Mouse (Mus musculus): Measurements from ENCODE around the gene Btg4.
"Not testable (repeated sequence)": the region's sequence is repeated elsewhere in the genome, so short reads cannot be mapped to it uniquely, and the experiment has no call there.

The Btg4 gene

DNA sequence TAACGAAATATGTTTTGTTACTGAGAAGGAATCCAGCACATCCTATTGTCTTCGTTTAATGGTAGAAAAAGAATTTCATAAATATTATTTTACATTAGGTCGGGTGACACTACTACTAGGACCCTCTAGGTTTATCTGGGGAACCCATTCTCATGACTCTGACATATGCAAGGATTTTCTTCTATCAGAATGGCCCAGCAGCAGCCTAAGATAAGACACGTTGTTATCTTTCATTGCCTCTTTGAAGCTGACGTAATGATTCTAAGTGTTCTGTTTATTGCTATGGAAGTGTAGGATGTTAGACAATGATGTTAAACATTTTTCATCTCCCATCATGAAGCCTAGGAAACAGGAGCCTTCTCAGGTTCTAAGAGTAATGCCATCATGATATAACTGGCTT is 33.0 kb downstream of the Btg4 start:
- no peak for DNase-seq

DNA sequence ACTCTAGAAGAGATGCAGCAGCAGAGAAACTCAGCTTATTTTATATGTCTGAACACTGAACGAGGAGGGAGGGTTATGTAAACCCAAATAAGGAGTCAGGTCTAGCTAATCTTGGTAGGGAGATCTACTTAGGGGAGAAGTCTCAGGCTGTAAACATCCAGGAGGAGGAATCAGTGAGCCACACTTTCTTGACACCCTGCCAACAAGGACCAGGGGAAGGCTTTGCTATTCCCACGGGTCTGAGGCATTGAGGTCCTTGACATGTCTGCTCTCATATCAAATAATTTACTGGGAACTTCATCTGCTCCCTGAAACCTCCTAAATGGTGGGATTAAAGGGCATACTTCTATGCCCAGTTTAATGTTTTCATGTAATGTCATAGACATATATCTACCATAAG is 35.6 kb downstream of the Btg4 start:
- no peak for DNase-seq

DNA sequence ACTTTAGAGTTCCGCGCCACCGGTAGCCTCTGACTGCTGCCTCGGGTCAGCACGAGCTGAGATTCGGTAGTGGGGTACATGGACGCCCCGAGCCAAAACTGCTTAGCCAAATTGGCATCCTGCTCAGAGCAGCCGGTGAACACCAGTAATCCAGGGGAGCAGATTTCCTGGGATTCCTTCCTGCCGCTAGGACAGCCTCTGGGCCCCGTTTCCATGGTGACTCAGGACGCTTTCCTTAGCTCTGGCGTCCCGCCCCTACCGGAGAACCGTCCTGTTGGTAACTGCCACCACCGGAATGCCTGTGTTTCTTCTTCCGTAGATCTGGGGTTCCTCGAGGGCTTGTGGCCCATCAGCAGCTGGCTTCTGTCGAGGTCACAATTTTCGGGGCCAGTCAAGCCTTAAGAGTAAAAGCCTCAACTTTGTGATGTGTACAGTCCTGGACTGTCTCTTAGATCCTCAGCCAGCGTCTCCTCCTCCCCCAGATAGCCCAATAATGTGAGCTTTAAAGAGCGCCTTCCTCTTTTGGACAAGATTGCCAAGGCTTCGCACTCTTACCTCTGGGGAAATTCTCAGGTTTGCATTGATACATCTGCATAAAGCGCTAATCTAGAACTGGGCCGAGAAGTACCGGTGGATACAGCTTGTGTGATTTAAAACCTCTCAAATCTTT is 41.2 kb downstream of the Btg4 start, which contains the start of gene 4833427G06Rik:
Gene 4833427G06Rik, minus strand, starts transcription at position 323 of the 670 bp plus-strand sequence.
- peak; percentile 48 to 53 for DNase-seq

DNA sequence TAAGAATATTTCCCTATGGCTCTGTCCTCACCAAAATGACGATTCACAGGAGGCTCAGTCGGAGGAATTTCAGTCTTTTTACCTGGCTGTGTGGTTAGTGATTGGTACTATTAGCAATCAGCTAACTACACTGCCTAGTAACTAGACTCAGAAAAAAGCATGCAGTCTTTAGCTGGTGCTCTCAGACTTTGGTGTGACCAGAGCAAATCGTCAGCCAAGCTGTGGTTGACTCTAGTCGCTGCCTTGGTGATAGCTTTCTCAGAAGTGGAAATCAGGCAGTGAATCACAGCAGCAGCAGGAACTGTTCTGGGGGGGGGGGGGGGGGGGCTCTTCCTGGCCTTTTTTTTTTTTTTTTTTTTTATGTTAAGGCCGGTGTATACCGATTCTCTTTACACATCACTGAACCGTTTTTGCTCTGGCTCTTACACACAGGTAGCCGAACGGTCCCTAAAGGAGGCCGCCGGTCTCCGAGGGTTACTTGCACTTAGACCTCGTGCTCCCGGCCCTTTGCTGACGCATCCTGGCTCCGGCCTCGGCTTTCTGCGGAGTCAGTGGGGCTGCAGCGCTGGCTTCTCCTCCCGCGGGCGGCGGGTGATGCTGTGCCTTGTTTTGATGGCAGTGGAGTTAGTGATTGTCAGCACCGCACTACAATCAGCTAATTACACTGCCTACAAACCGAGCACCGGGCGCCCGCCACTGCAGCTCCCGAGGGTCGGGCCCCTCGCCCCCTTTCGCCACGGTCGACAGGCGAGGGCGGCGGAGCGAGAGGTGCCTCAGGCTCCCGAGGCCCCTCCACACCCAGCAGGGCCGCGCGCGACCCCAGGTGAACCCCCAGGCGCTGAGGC is 42.5 kb downstream of the Btg4 start:
- DNase-seq, result peak; percentile 53 to 55

DNA sequence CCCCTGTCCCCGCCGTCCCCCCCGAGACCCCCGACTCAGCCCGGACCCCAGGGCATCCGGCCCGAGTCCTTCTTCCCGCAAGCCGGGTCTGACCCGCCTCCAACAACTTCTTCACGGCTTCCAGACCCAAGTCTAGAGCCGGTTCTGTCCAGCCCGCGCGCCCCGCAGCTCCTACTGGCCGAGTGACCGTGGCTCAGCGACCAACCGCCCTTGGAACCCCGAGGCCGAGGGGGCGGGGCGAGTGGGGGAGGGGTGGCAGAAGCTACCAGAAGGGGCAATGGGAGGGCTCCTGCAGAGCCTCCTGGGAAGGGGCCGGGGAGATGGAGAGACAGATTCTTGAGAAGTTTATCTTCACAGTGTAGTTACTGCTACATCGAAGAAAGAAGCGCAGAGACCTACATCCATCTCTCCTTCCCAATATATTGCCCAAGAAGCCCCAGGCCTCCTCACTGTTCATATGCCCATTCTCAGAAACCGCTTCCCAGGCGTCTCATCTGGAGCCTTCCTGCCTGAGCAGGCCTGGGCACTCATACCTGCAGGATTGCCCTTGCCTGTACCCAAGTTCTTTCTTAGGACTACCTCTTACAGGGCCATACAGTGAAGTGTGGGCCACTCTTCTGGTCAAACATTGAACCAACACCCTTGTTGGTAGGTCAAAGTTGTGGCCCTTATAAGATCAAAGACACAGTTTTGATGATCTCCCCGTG is 43.3 kb downstream of the Btg4 start:
- DNase-seq, result peak; percentile 38 to 43

DNA sequence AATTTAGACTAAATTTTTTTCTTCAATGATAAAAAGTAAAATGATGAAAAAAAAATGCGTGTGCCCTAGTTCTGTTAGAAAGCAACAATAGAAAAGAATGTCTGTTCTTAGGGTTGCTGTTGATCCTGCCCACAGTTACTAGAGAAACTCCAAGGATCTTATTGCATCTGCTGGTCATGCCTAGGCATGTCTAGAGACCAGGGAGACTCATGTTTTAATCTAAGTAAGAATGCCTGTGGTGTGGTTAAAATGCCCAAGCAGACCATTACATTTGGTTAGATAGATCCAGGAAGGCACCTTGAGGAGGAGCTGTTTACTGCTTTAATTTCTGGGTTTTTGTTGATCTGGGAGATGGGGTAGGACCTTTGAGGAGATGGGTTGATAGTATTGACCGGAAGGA is 45.0 kb downstream of the Btg4 start:
- no peak for DNase-seq

DNA sequence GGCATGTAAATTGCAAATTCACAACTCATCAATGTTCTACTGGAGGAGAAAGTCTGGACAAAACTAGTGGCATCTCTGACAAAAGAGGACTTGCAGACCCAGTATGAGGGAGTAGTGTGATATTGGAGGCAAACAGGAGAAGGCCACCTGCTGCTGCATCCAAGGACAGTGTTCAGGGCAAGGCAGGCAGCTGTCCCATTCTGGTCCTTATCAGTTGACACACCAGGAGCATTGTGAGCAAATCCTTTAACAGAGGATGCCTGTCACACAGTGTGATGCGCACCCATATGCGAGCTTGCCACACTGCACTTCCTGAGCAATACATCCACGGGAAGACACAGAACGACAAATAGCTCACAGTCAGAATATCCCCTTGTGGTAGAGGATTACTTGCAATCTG is 54.1 kb downstream of the Btg4 start:
- no peak for DNase-seq

DNA sequence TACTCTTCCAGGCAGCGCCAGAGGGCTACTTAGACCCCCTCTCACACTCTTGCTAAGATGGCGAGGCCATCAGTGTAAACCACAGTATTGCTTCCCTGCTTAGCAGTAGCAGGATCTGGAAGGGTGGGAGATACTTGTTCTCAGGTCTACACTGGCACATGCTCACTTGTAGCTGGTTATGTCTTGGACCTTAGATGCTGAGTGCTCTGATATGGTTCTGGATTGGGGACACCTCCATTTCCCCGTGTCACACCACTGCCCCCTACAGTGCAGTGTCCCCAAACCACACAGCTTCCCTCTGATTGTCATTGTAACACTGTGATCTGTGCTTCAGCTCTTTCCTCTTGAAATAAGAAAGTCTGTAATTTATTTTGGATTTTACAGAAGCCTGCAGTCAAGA is 76.3 kb downstream of the Btg4 start:
- peak in 1 of 2 experiments; percentile 38 for DNase-seq

DNA sequence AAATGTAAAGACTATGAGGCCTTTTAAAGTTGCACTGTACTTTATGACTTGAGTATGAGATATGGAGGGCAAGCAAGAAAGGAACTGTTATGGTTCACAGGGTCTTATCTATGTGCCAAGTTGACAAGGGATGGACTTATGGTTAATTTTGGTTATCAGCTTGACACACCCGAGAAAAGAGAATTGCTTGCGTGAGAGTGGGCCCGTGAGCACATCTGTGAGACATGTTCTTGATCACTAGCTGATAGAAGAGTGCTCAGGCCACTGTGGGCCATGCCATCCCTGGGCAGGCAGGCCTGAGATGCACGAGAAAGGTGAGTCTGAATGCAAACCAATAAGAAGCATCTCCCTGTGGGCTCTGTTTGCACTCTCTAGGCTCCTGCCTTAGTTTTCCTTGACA is 76.7 kb downstream of the Btg4 start:
- no peak for DNase-seq

DNA sequence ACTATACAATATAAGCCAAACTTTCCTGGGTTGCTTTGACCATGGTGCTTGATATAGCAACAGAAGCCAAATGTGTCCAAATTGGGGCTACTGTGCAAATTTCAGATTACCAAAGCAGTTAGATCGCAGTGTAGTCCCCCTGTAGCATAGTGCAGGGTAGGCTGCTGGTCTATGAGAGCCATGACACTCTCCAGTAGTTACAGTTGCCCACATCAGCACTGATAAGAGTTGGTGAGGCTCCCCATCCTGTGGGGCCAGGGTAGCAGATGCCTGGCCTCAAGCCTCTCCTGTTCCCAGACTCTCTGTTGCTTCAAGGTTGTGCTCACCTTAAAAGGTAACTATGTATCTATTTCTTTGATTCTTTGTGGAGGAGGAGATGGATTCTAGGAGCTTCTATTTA is 77.1 kb downstream of the Btg4 start:
- no peak for DNase-seq

DNA sequence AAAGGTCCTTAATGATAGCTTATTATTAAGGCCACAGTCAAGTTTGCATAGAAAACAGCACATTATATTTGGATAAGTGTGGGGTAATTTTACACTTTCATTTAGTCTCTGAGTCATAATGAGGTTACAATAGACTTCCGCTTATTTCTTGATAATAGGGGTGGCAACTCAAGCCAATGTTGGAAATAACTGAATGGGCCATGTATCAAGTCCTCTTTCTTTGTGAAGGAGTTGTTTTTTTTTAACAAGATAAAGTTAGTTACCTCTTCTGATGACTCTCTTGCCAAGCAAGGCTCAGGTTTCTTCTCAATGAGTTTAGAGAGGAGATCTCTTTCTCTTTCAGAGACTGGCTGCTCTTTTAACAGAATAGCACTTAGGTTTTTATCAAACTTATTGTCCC is 77.6 kb downstream of the Btg4 start:
- DNase-seq, result no peak

DNA sequence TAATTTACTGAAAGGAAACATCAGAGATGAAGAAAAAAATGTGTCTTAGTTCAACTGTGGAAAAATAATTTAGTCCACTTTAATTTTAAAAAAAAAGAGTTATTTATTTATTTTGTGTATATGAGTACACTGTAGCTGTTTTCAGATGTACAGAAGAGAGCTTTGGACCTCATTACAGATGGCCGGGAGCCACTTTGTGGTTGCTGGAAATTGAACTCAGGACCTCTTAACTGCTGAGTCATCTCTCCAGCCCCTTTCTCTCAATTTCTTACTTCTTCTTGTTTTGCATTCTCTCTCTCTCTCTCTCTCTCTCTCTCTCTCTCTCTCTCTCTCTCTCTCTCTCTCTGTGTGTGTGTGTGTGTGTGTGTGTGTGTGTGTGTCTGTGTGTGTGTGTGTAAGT is 78.7 kb downstream of the Btg4 start:
- not testable (repeated sequence) for DNase-seq

DNA sequence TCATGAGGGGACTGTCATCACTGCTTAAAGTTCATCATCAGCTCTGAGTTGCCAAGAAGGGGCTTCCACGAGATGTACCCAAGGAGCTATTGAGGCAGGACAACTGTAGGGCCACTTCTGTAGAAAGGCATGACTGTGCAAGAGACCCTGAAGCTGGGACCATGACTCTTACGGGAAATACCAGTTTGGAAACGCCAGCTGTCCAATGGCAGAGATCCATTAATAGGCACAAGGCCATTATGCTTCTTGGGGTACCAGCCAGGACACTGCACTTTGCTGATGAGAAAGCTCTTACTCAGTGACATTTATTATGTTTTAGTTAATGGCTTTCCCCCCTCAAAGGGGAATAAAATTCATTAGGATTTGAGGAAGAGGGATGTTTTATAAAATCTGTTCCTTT is 80.0 kb downstream of the Btg4 start:
- DNase-seq, result no peak

DNA sequence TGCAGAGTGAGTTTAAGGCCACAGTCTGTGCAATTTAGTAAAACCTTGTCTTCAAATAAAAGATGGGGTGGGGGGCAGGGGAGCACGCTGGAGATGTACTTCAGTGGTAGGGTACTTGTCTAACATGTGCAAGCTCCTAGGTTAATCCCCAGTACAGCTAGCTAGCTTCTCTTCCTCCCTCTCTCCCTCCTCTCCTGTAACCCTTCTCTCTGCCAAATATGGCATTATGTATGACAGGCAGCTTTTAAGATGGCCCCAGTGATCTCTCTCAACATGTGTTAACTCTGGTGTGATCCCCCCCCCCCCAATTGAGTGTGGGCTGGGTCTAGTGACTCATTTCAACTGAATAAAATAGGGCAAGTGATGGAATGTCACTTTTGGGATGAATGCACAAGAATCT is 82.7 kb downstream of the Btg4 start:
- DNase-seq, result no peak

DNA sequence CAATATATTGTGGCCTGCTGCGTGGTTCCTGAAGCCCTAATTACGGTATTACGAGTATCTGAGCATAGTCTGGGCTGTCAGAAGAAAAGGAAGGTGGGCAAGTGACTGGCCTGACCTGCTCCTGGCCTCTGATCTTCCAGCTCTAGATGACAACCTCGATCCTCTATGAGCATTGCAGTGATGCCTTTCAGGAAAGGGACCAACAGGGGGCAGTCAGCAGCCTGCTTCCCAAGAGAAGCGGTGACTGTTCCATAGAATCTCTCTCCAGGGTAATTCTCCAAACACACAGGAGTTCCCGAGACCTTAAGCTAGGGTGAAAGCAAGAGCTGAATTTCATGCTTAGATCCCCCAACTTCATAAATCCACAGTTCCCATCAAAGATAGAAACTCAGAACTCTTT is 83.5 kb downstream of the Btg4 start:
- DNase-seq, result no peak

DNA sequence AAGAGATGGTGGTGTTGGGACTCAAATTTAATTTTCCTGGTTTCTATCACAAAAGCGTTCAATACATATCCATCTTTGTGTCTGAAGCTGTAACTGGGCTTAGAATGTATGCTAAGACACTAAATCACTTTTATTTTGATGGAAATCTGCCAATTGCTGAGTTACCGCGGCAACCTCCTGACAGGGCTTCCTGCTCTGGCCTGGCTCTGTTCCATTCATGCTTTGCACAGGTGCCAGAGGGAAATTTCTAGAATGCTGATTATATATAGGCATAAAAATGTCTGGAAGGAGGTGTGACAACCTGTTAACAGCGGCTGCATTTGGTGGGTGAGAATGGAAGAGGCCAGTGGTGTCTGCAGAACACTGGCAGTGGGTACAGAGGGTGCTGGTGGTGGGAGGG is 85.8 kb downstream of the Btg4 start:
- no peak for DNase-seq

DNA sequence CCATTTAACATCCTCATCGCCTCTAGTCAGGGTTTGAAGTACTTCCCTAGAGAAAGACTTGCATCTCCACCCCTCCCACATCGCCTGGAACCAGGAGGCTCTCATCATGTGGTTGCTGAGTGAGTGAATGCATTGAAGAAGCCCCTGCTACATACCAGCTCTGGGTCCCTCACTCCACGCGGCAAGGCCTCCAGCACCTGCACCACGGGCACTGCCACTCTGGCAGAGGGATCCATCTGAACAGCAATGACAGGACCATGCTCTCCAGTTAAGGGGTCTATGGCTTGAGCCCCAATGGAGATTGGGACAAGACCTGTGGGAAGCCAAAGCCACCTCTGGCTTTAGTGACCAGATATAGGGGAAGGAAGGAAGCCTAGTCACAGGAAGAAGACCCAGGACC is 86.6 kb downstream of the Btg4 start:
- DNase-seq, result no peak

DNA sequence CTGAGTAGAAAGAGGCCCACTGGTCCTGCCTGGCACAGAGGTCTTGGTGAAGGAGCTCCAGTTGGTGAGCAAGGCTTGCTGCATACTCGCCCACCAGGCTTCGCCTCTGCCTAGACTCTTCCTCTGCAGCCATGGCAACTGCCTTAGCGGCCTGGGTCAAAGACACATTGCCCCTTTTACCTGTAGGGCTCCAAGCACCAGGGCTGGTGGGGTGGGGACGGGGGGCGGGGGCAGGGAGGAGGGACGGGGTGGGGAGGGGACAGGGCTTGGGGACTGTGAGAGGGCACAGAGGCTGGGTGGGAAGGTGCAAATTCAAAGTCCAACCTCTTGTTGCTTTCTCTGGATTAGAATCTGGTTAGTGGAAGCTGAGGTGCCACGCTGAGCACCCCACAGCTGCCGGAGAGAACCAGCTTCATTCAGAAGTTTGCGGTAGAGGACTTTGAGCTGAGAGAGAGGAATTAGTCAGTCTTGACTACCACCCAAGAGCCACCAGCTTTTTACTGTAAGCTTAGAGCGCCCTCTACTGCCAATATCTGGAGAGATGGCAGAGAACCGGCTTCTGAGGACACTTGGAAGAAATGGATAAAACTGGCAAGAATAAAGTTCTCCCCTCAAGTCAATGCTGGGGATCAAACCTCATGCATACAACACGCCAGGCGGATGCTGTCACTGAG is 91.5 kb downstream of the Btg4 start:
- peak in 1 of 2 experiments; percentile 73 for DNase-seq

DNA sequence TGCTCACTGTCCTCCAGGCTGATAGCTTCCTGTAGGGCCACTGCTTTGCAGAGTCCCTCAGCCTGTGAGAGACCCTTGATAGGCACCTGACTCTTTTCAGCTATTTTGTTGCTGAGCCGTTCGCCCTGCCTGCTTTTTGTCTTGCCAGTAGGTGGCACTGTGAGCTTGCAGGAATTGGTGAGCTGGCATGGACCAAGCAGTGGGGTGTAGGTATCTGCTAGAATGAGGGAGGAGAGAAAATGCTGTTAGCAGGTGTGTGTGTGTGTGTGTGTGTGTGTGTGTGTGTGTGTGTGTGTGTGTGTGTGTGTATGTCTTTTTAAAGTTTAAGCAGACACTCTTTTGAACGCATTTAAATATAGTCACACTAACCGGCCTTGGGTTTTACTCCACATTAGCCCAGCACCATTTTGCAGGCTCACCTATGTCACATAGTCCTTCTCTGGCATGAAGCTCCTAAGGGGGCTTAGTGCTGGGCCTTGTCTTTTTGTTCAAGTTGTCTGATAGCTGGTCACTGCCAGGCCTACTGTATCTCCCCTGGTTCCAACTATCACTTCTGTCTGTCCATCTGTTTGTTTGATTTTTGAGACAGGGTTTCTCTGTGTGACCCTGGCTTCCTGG is 101.2 kb downstream of the Btg4 start:
- DNase-seq, result peak; percentile 79 to 87

DNA sequence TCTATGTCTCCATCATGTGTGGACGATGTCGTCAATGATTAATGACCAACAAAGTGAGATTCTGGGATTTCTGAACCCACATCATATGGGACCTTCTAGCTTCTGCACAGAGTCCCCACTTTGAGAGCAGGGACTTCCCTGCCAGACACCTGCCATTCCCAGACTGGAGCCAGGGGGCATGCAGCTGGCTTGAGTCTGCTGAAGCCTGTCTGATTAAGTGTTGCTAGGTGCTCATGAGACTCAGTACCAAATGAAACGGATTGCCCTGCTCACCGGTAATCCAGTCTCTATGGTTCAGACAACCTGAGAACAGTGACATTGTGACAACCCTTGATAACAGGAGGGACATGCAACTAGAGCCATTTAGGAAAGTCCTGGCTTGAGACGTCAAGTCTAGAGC is 103.3 kb downstream of the Btg4 start:
- DNase-seq, result no peak

DNA sequence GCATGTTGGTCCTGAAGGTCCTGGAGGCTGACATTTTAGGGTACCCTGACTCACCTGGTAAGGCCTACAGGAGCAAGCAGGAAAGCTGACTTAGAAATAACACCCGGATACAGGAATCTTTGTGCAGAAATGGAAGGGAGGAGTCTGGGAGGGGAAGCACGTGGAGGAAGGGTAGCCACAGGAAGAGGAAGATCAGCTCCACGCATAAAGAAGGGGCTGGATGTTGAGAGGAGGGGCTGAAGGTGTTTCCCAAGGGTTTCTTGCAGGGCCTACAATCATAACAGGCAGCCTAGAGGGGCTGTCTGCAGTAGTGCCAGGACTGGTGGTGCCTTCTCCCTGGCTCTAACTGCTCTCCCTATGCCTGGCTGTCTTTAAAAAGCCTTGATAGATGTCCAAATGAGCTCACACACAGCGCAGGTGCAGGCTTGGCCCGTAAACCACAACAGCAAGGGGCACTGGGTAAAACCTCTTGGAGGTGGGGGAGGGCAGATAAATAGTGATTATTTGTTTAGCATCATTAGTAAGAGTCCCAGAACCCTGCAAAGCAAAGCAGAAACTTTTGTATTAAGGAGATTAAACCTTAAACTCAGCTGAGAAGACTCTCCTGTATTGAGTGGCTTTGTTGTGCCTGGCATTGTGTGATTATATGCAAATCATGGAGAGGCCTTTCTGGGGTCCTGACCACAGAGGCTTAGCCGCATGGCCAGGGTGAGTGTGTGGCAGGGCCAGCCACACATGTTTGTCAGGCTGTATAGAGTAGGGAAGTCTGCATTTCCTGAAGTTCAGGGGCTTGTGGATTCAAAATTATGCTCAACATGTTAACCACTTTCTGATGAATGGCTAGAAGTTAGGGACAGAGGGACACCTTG is 104.8 kb downstream of the Btg4 start, which contains the start of gene Gm32742:
Gene Gm32742, minus strand, starts transcription at position 206 of the 869 bp plus-strand sequence.
- no peak for DNase-seq

DNA sequence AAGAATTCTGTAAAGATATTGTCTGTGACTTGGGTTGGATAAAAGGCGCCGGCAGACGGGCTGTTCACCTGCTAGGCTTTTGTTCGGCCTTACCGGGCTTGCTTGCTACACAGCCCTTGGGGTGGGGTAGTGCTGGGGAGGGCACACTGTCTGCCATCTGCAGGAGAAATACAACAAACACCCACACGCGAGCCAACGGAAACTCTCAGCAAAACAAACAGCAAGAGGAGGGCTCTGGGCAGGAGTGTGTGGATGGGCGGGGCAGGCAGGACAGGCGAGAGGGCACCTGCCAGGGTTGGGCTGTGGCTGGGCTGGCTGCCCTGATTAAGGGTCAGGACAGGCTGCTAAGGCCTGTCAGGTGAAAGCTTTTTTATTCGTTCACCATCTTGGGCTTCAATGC is 107.3 kb downstream of the Btg4 start:
- DNase-seq, result peak; percentile 71 to 88

Data from lung, postnatal 4 days (tissue).